15 mouse cellular contexts compared by ENCODE assay signal in genomic region chr15:62325451-62326290, GRCm38 (mm10).
DNase-seq lines count a peak whose midpoint lies in the region.
"Had no signal": no experiment of that assay in that cellular context is flagged by ENCODE, and none has a peak within 500 bp of the region (broad histone marks: within the 10 kb centered on the region; RNA-seq: fewer than 3 reads in every experiment).

No protein-coding gene starts in this region.

- peak; percentile 98 for DNase-seq in A20 (ENCODE audit: low read depth, low spot score)
- DNase-seq in CD4-positive helper T cell, adult 2 months (ENCODE audit: low read depth, low spot score) = peak; percentile 10
- DNase-seq in induced T-regulatory cell, adult 2 months (ENCODE audit: low read depth) = peak; percentile 47
- no peak for DNase-seq in urinary bladder, postnatal 4 days (ENCODE audit: low spot score in 2 of 2)
- DNase-seq in spleen, postnatal 36 days (ENCODE audit: low spot score in 2 of 2) = no peak
- DNase-seq in layer of hippocampus, postnatal 14 days (ENCODE audit: low spot score in 2 of 2) = no peak
- DNase-seq: adrenal gland, adult 8-10 months; adrenal gland, postnatal 14 days; adrenal gland, postnatal 36 days; B cell, adult 2 months; cerebellum, adult 11-12 months; cerebellum, adult 2 months; cerebellum, adult 9-10 months; cerebellum, postnatal 10 days; cerebellum, postnatal 25 days had no signal

Comparison
In these comparisons a context has a peak if more than half of its experiments do, and no peak if none do; other contexts are left out.
1. DNase-seq: peak in A20 (single experiment), CD4-positive helper T cell, adult 2 months (single experiment) and induced T-regulatory cell, adult 2 months (single experiment); none in urinary bladder, postnatal 4 days (0 of 2), spleen, postnatal 36 days (0 of 2) and layer of hippocampus, postnatal 14 days (0 of 2).